Mouse (Mus musculus) heart, embryonic 14.5 days (tissue): Measurements from ENCODE around the gene Suds3. TPM values are rescaled to one million over a fixed set of nuclear protein-coding genes. Genes with fewer than 3 reads are reported as not detected.

Experiments used
- ATAC-seq: fragments of 200-750 bp; cut with Nextera tagmentation; 2 replicates; pipeline ENCODE4 v1.8.0; 2017; ENCODE audit warnings: low read depth, moderate TSS enrichment; ENCODE audit not compliant: insufficient number of reproducible peaks, insufficient read depth, low FRiP score
- H3K27ac ChIP-seq, 2 experiments: fragments of 200-500 bp in 1 of 2; fragments of 300-500 bp in 1 of 2; sonication (generic) in 1 of 2; replicated peaks in 1 of 2; 2 replicates each; pipeline ENCODE4 v1.5.1; 2012 to 2014; ENCODE audit warnings: low read depth in 2 of 2, low read length in 2 of 2, control low read depth in 1 of 2, mild to moderate bottlenecking in 1 of 2, mixed read lengths in 1 of 2; ENCODE audit not compliant: control insufficient read depth in 1 of 2, insufficient read depth in 1 of 2
- H3K27me3 ChIP-seq: fragments of 300-500 bp; sonication (generic); 2 replicates; pipeline ENCODE4 v1.6.1; 2014; ENCODE audit warnings: mild to moderate bottlenecking, low read length, control low read depth; ENCODE audit not compliant: control insufficient read depth, insufficient read depth
- H3K36me3 ChIP-seq: fragments of 300-500 bp; sonication (generic); 2 replicates; pipeline ENCODE4 v1.6.1; 2014; ENCODE audit warnings: mild to moderate bottlenecking, control low read depth, low read length, mixed read lengths; ENCODE audit not compliant: control insufficient read depth, insufficient read depth
- H3K4me1 ChIP-seq, 2 experiments: fragments of 200-500 bp in 1 of 2; fragments of 300-500 bp in 1 of 2; sonication (generic) in 1 of 2; 2 replicates each; pipeline ENCODE4 v1.6.1; 2012 to 2014; ENCODE audit warnings: low read length in 2 of 2, control low read depth in 1 of 2, mixed read lengths in 1 of 2; ENCODE audit not compliant: control insufficient read depth in 2 of 2, insufficient read depth in 2 of 2
- H3K4me2 ChIP-seq: fragments of 300-500 bp; sonication (generic); 2 replicates; pipeline ENCODE4 v1.6.1; 2014; ENCODE audit warnings: mild to moderate bottlenecking, low read length
- H3K4me3 ChIP-seq, 2 experiments: fragments of 200-500 bp in 1 of 2; fragments of 300-500 bp in 1 of 2; sonication (generic) in 1 of 2; 2 replicates each; pipeline ENCODE4 v1.5.1; 2012 to 2014; ENCODE audit warnings: low read length in 2 of 2, mild to moderate bottlenecking in 2 of 2, control low read depth in 1 of 2, low read depth in 1 of 2, moderate library complexity in 1 of 2; ENCODE audit not compliant: control insufficient read depth in 1 of 2, insufficient read depth in 1 of 2
- H3K9ac ChIP-seq: fragments of 300-500 bp; sonication (generic); 2 replicates; pipeline ENCODE4 v1.6.1; 2014; ENCODE audit warnings: mild to moderate bottlenecking, low read length
- H3K9me3 ChIP-seq: fragments of 300-500 bp; sonication (generic); 2 replicates; pipeline ENCODE4 v1.6.1; 2016; ENCODE audit warnings: low read length, control low read depth; ENCODE audit not compliant: control insufficient read depth
- WGBS: fragments of 180-500 bp; shearing (Covaris S2); extraction: QIAGEN DNeasy Blood & Tissue Kit; methylation state at CpG from one replicate; pipeline ENCODE4 v1.1.7; 2014; 5-methylcytosine and 5-hydroxymethylcytosine counted together
- polyA plus RNA-seq: library from polyadenylated mRNA; unstranded; fragments of >200 nt; fragmentation: Nextera tagmentation; extraction: Ambion mirVana; gene quantifications from 2 replicates; pipeline ENCODE4 v1.2.1, GENCODE M21; 2014

Suds3 gene
- polyA plus RNA-seq, 1 experiment from 2014 or later = 32.6 TPM

DNA sequence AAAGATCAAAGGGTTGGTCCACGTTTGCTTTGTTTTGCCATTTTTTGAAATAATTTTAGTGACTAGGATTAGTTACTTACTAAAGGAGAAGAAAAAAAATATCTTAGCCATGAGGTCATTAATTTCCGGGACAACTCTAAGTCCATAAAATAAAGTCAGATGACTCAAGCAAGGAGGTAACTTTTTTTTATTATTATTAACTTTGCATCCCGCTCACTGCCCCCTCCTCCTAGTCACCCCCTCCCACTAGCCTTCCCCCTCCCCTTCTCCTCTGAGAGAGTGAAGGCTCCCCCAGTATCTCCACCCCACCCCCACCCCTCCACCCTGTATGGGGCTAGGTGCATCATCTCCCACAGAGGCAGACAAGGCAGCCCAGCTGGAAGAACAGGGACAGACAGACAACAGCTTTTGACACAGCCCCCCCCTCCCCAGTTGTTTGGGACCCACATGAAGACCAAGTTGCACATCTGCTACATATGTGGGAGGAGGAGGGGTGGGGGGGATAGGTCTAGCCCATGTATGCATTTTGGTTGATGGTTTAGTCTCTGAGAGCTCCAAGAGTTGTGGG lies 19.1 kb upstream of the Suds3 start:
- ATAC-seq = no peak
- H3K27ac ChIP-seq = peak overlapping the region; percentile 73 to 79
- no peak overlapping the region; a peak in 1 of 4 replicates for H3K4me3 ChIP-seq
- no peaks in the 10 kb centered on the region for H3K27me3 ChIP-seq
- peak overlapping the region; percentile 34; the same call in 1 of the 2 replicates for H3K9ac ChIP-seq
- 50% methylated on average over 3 of the region's 3 CpGs for WGBS
- peak overlapping the region; percentile 45 for H3K4me2 ChIP-seq
- H3K9me3 ChIP-seq = no peaks in the 10 kb centered on the region
- H3K4me1 ChIP-seq = peaks cover 29 to 36% of the 10 kb centered on the region in 2 experiments
- H3K36me3 ChIP-seq = no peaks in the 10 kb centered on the region

DNA sequence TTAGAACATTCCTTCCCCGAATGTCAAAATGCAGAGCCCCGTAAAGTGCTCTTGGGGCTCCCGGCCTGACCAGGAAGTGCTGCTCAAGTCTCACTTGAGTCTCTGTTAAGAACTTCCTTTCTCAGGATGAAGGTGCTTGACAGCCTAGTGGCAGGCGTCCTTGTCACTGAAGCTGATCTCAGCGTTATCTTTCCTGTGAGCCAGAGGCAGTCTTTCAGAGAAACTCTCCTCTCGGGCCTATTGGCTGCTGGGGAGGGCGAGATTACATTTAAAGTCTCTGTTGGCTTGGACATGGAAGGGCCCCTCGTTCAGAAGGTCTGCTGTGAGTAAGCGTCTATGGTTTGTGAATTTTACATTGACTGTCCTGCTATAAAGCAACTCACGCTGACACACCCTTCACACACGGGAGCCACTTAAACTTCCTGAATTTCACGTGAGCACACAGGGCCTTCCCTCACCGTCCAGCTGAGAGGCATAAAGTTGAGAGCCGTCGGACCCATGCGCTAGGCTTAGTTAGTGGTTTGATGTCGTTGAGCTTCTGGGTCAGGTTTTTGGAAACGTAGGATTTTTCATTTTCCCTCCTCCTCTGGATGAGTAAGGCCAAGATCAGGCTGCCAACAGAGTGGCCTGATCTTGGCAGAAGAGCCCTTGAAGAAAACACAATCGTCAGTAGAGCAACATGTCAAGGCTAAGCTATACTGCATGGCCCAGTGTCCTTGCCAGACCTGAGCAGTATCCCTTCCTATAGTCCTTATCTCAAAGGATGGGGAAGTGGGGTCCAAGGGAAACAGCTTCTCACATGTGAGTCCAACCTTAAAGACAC lies 18.4 kb upstream of the Suds3 start:
- Histone ChIP-seq H3K36me3 (no peaks in the 10 kb centered on the region), H3K27ac (peak overlapping the region; percentile 68 to 70), H3K9me3 (no peaks in the 10 kb centered on the region), H3K9ac (0 out of 2 replicates have a peak overlapping the region, but pooled peaks have one; percentile 25), H3K4me2 (peak overlapping the region; percentile 1; the same call in 1 of the 2 replicates), H3K4me3 (no peak overlapping the region), H3K27me3 (no peaks in the 10 kb centered on the region), H3K4me1 (peaks cover 29 to 36% of the 10 kb centered on the region in 2 experiments)
- no peak for ATAC-seq
- WGBS = 29% methylated on average over 19 of the region's 19 CpGs

DNA sequence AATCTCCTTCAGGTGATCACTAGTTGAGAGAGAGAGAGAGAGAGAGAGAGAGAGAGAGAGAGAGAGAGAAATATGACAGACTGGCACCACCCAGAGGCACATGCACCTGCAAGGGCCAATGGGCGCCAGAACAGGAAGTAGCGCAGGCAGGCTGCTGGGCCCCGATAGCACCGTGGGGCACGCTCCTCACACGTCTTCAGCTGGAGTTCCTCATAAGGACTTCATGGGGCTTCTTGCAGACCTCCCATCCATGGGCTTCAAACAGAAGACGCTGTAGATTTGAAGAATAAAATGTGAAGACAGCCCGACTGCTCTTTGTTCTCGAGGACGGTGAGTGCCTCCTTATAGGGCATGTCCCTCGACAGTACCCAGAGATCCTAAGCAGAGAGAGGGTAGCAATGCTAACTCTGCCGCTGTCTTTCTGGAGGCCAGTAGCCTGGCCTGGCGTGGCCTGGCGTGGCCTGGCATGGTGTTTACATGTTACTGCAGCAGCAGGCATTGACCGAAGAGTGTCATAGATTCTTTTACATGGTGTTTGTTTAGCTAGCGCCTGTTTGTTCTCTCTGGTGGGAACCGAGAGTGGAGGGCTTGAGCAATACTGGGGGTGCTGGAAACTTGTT lies 17.6 kb upstream of the Suds3 start:
- no peak overlapping the region for H3K4me3 ChIP-seq
- H3K4me2 ChIP-seq = peak overlapping the region; percentile 1; the same call in 1 of the 2 replicates
- peak overlapping the region; percentile 17 to 70; a peak in 2 of 4 replicates for H3K27ac ChIP-seq
- no peaks in the 10 kb centered on the region for H3K36me3 ChIP-seq
- no peaks in the 10 kb centered on the region for H3K9me3 ChIP-seq
- H3K4me1 ChIP-seq = peaks cover 28 to 36% of the 10 kb centered on the region in 2 experiments
- WGBS = 58% methylated on average over 17 of the region's 17 CpGs
- no peaks in the 10 kb centered on the region for H3K27me3 ChIP-seq
- H3K9ac ChIP-seq = no peak overlapping the region
- no peak for ATAC-seq

DNA sequence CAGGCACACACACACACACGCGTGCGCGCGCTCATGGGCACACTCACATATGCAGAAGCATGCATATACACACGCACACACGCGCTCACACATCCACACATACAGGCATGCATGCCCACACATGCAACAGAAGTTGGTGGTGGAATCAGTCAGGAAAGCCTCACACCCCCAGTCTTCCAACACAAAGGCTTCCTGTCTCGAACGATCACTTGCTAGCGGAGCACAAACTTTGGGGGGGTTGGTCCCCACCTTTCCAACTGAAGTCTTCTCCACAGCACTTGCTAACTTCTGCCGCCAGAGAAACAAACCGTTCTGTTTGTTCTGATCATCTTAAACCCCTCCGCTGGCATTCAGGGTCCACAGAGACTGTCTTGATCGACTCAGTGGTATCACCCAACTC lies 14.8 kb upstream of the Suds3 start:
- no peak overlapping the region for H3K27ac ChIP-seq
- ATAC-seq = no peak
- no peaks in the 10 kb centered on the region for H3K9me3 ChIP-seq
- H3K9ac ChIP-seq = no peak overlapping the region
- no peak overlapping the region for H3K4me2 ChIP-seq
- H3K4me3 ChIP-seq = no peak overlapping the region
- WGBS = 90% methylated on average over 15 of the region's 15 CpGs
- H3K36me3 ChIP-seq = no peaks in the 10 kb centered on the region
- H3K4me1 ChIP-seq = peaks cover 18 to 20% of the 10 kb centered on the region in 2 experiments
- H3K27me3 ChIP-seq = no peaks in the 10 kb centered on the region

DNA sequence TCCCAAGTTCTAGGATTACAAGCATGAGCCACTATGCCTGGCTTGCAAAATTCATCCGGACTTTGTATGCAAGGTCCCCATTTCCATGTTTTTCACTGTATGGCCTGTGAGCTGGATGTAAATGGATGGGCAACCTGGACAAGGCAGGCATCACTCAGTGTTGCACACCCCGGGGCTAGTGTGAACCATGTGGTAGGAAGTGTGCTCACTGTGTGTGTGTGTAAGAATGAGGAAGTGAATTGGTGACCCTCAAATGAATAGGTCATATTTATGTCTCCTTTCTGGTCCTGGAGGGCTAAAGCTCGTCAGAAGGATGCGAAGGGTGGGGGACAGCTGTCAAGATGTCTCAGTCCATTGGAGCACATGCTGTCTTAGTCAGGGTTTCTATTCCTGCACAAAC lies 11.1 kb upstream of the Suds3 start:
- H3K4me2 ChIP-seq = no peak overlapping the region
- H3K4me1 ChIP-seq = no peaks in the 10 kb centered on the region
- 85% methylated on average over 4 of the region's 4 CpGs for WGBS
- H3K36me3 ChIP-seq = no peaks in the 10 kb centered on the region
- no peak overlapping the region for H3K9ac ChIP-seq
- no peak overlapping the region for H3K27ac ChIP-seq
- no peak overlapping the region for H3K4me3 ChIP-seq
- H3K27me3 ChIP-seq = no peaks in the 10 kb centered on the region
- no peaks in the 10 kb centered on the region for H3K9me3 ChIP-seq
- ATAC-seq = no peak

DNA sequence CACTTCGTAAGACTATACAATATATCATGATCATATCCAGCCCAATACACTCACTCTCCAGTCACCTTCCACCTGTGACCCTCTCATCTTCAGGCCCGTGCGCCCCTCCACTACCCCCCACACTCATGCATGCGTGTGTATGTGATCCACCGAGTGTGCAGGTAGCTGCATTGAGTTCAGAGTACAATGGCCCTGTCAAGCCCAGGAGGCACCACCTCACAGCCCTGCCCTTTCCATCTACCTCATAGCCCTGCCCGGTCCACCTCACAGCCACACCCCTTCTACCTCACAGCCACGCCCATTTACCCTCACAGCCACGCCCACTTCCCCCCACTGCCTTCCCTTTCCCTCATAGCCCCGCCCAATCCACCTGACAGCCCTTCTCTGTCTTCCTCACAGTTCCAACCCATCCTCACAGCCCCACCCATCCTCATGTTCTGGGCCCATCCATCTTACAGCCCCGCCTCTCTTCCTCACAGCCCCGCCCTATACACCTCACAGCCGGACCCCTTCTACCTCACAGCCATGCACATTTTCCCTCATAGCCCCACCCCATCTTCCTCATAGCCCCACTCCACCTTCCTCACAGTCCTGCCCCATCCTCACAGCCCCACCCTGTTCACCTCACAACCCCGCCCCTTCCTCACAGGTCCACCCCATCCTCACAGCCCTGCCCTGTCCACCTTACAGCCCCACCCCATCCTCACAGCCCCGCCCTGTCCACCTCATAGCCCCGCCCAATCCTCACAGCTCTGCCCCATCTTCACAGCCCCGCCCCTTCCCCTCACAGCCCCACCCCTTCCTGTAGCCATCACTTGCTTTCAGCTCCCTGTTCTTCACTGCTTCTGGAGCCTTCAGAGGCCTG lies 9.8 kb upstream of the Suds3 start:
- WGBS = 84% methylated on average over 16 of the region's 16 CpGs
- Histone ChIP-seq H3K9ac (no peak overlapping the region), H3K9me3 (no peaks in the 10 kb centered on the region), H3K4me2 (no peak overlapping the region), H3K36me3 (no peaks in the 10 kb centered on the region), H3K4me1 (peaks cover 5 to 6% of the 10 kb centered on the region in 2 experiments; a peak in 3 of 4 replicates), H3K27me3 (no peaks in the 10 kb centered on the region), H3K4me3 (no peak overlapping the region), H3K27ac (no peak overlapping the region)
- ATAC-seq = peak; percentile 57

DNA sequence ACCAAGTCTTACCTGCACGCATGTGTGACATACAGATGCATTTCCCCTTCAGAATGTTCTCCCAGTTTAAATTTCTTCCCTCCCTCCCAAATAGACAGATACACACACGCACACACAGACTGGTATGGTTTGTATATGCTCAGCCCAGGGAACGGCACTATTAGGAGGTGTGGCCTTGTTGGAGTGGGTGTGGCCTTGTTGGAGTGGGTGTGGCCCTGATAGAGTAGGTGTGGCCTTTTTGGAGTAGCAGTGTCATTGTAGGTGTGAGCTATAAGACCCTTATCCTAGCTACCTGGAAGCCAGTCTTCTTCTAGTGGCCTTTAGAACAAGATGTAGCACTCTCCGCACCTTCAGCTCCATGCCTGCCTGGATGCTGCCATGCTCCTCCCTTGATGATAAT lies 7.9 kb upstream of the Suds3 start:
- H3K9ac ChIP-seq = no peak overlapping the region
- no peaks in the 10 kb centered on the region for H3K36me3 ChIP-seq
- no peaks in the 10 kb centered on the region for H3K27me3 ChIP-seq
- no peak overlapping the region for H3K4me2 ChIP-seq
- H3K4me1 ChIP-seq = peaks cover 8 to 10% of the 10 kb centered on the region in 2 experiments; a peak in 3 of 4 replicates
- H3K27ac ChIP-seq = no peak overlapping the region
- no peak overlapping the region for H3K4me3 ChIP-seq
- WGBS = 94% methylated on average over 4 of the region's 4 CpGs
- ATAC-seq = no peak
- no peaks in the 10 kb centered on the region for H3K9me3 ChIP-seq
